Mouse (Mus musculus) neural tube, embryonic 14.5 days (tissue): ENCODE results near the gene Ccdc107. TPM values are rescaled to one million over a fixed set of nuclear protein-coding genes. Genes with fewer than 3 reads are reported as not detected.

ENCODE experiments used
- ATAC-seq: fragments of 200-750 bp; cut with Nextera tagmentation; 2 replicates; pipeline ENCODE4 v1.8.0; 2017; ENCODE audit warnings: low read depth, mild to moderate bottlenecking, moderate TSS enrichment, moderate library complexity
- H3K27ac ChIP-seq: fragments of 300-500 bp; sonication (generic); 2 replicates; pipeline ENCODE4 v1.5.1; 2014; ENCODE audit warnings: low read depth, mild to moderate bottlenecking, control low read depth, low read length, moderate library complexity, mixed read lengths
- H3K27me3 ChIP-seq: fragments of 300-500 bp; sonication (generic); 2 replicates; pipeline ENCODE4 v1.6.1; 2014; ENCODE audit warnings: low read length; ENCODE audit not compliant: control insufficient read depth, insufficient read depth
- H3K36me3 ChIP-seq: fragments of 300-500 bp; sonication (generic); 2 replicates; pipeline ENCODE4 v1.6.1; 2014; ENCODE audit warnings: low read length, mixed read lengths; ENCODE audit not compliant: control insufficient read depth, insufficient read depth
- H3K4me1 ChIP-seq: fragments of 300-500 bp; sonication (generic); 2 replicates; pipeline ENCODE4 v1.6.1; 2014; ENCODE audit warnings: low read length; ENCODE audit not compliant: control insufficient read depth, insufficient read depth
- H3K4me2 ChIP-seq: fragments of 300-500 bp; sonication (generic); 2 replicates; pipeline ENCODE4 v1.6.1; 2014; ENCODE audit warnings: mild to moderate bottlenecking, low read depth, low read length, control low read depth
- H3K4me3 ChIP-seq: fragments of 300-500 bp; sonication (generic); 2 replicates; pipeline ENCODE4 v1.5.1; 2014; ENCODE audit warnings: low read depth, low read length, control low read depth, mixed read lengths
- H3K9ac ChIP-seq: fragments of 300-500 bp; sonication (generic); replicated peaks from 2 replicates; pipeline ENCODE4 v1.6.1; 2014; ENCODE audit warnings: low read depth, mild to moderate bottlenecking, control low read depth, low read length, mixed read lengths
- H3K9me3 ChIP-seq: fragments of 300-500 bp; sonication (generic); 2 replicates; pipeline ENCODE4 v1.6.1; 2016; ENCODE audit warnings: low read length; ENCODE audit not compliant: control insufficient read depth
- WGBS: fragments of 180-500 bp; shearing (Covaris S2); extraction: QIAGEN DNeasy Blood & Tissue Kit; methylation state at CpG from one replicate; pipeline ENCODE4 v1.1.7; 2014; 5-methylcytosine and 5-hydroxymethylcytosine counted together
- polyA plus RNA-seq: library from polyadenylated mRNA; unstranded; fragments of >200 nt; fragmentation: Nextera tagmentation; extraction: Ambion mirVana; gene quantifications from 2 replicates; pipeline ENCODE4 v1.2.1, GENCODE M21; 2014

Gene Ccdc107
- 81.4 and 87.2 TPM in 2 replicates for polyA plus RNA-seq

DNA sequence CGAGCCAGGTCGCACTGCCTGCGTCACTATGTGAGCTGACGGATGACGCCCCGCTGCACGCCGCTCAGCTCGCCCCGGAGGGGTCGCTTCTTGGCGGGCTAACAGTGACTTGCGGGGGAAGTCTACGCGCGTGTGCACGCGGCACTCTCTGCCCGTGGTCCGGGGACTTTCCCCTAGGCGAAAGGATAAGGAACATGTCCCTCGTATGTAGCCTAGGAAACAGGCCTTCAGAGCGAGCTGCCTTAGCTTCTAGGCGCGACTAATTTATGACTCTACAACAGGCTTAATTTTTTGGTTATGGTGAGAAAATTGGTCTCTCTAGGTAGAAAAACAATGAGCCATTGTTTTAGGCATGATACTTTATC lies at the start of gene Ccdc107:
Gene Ccdc107 (plus strand): TSS at position 80 of the 365 bp plus-strand sequence.
- WGBS: under 1% methylated on average over 25 of the region's 25 CpGs
- ATAC-seq: peak; percentile 98
- no peaks in the 10 kb centered on the region for H3K27me3 ChIP-seq
- H3K36me3 ChIP-seq: no peaks in the 10 kb centered on the region
- H3K9me3 ChIP-seq: no peaks in the 10 kb centered on the region
- H3K27ac ChIP-seq: peak within 1 kb of the TSS; percentile 86
- H3K9ac ChIP-seq: peak within 1 kb of the TSS; percentile 86
- H3K4me2 ChIP-seq: peak within 1 kb of the TSS; percentile 51
- peak within 1 kb of the TSS; percentile 71 for H3K4me3 ChIP-seq
- H3K4me1 ChIP-seq: peaks cover 10% of the 10 kb centered on the region

DNA sequence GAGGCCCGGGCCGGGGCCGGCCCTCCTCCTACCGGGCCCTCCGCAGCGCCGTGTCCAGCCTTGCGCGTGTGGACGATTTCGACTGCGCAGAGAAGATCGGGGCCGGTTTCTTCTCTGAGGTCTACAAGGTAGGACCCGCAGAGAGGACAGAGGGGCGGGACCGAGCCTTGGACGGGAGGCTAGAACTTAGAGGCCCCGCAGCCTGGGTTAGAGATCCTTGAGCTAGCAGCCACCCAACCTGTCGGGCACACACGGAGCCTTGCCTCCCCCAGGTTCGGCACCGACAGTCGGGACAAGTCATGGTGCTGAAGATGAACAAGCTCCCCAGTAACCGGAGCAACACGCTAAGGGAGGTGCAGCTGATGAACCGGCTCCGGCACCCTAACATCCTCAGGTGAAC lies 49.2 kb upstream of the Ccdc107 start:
- ATAC-seq: peak; percentile 4
- H3K4me1 ChIP-seq: peaks cover 12% of the 10 kb centered on the region
- H3K36me3 ChIP-seq: peaks cover 32% of the 10 kb centered on the region
- WGBS: under 1% methylated on average over 28 of the region's 28 CpGs
- no peaks in the 10 kb centered on the region for H3K27me3 ChIP-seq
- peak overlapping the region; percentile 85 for H3K4me2 ChIP-seq
- H3K27ac ChIP-seq: peak overlapping the region; percentile 95
- peak overlapping the region; percentile 99 for H3K9ac ChIP-seq
- H3K9me3 ChIP-seq: no peaks in the 10 kb centered on the region
- peak overlapping the region; percentile 98 for H3K4me3 ChIP-seq

DNA sequence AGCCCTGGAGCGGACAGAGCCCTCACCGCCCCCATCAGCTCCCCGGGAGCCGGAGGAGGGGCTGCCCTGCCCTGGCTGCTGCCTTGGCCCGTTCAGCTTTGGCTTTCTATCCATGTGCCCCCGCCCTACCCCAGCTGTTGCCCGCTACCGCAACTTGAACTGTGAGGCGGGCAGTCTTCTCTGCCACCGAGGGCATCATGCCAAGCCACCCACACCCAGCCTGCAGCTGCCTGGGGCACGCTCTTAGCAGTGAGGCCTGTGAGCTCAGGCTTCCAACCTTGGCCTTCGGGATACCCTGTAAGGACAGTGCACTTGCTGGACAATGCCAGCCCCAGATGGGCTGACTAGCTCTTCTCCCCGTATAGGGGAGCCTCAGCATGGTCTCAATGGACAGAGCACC lies 45.4 kb upstream of the Ccdc107 start:
- no peaks in the 10 kb centered on the region for H3K9me3 ChIP-seq
- peaks cover 32% of the 10 kb centered on the region for H3K36me3 ChIP-seq
- no peak overlapping the region for H3K4me2 ChIP-seq
- H3K27ac ChIP-seq: no peak overlapping the region
- H3K9ac ChIP-seq: no peak overlapping the region
- no peak for ATAC-seq
- WGBS: 80% methylated on average over 13 of the region's 13 CpGs
- H3K27me3 ChIP-seq: no peaks in the 10 kb centered on the region
- H3K4me1 ChIP-seq: peaks cover 12% of the 10 kb centered on the region
- no peak overlapping the region for H3K4me3 ChIP-seq

DNA sequence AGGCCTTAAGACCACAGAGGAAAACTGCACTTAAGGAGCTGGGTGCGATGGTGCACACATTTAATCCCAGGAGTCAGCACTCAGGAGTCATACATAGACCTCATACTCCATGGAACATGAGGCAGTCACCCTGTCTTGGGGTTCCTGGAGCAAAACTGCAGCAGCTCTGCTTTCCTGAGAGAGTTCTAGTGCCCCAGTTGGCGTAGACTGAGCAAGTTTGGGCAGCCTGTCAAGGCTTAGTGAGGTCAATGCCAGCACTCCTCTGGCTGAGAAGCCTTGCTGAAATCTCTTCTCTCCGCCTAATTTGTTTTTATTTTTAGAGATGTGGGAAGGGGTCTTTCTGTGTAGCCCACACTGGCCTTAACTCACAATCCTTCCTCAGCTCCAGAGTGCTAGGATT lies 44.1 kb upstream of the Ccdc107 start:
- ATAC-seq: no peak
- WGBS: 87% methylated on average over 3 of the region's 3 CpGs
- H3K4me3 ChIP-seq: no peak overlapping the region
- H3K4me2 ChIP-seq: no peak overlapping the region
- no peaks in the 10 kb centered on the region for H3K27me3 ChIP-seq
- no peak overlapping the region for H3K27ac ChIP-seq
- no peak overlapping the region for H3K9ac ChIP-seq
- peaks cover 32% of the 10 kb centered on the region for H3K36me3 ChIP-seq
- H3K9me3 ChIP-seq: no peaks in the 10 kb centered on the region
- peaks cover 17% of the 10 kb centered on the region for H3K4me1 ChIP-seq

DNA sequence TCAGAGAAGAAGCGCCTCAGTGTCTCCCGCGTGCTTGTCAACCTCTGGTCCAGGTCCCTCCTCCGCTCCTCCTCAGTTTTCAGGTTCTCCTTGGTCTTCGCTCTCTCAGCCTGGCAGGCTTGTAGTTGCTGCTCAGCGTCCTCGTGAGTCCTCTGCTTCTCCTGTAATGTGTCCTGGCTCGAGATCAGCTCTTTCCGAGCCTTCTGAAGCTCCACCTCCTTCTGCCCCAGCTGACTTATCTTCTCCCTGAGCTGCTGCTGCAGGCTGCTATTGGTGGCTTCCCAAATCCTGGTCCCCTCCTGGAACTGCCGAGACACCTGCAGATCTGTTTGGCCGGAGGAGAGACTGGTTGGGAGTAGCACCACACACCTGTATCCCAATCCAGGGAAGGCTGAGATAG lies 40.4 kb upstream of the Ccdc107 start:
- Histone ChIP-seq H3K4me3 (no peak overlapping the region), H3K4me1 (peaks cover 9% of the 10 kb centered on the region; the same call in 1 of the 2 replicates), H3K9me3 (no peaks in the 10 kb centered on the region), H3K27me3 (no peaks in the 10 kb centered on the region), H3K36me3 (peaks cover 11% of the 10 kb centered on the region), H3K4me2 (no peak overlapping the region), H3K9ac (no peak overlapping the region), H3K27ac (no peak overlapping the region)
- ATAC-seq: no peak
- WGBS: 70% methylated on average over 11 of the region's 11 CpGs

DNA sequence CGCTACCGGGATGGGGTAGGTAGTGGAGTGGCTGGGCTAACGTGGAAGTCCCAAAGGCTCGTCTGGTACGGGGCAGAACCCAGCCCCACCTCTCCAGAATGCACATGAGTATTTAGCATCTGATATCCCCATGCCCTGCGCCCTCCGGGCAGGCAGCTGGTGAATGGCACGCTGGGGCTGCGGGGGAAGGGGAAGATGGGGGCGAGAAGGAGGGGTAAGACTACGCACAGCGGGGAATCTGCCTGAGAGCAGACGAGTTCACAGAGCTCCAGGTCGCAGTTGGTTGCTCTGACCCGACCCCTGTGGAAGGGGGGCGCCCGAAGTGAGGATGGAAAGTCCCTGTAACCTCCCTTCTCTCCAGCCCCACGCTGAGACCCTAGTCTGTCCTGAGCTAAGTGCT lies 39.3 kb upstream of the Ccdc107 start:
- Histone ChIP-seq H3K36me3 (0 out of 2 replicates have a peak, but pooled peaks cover under 1% of the 10 kb centered on the region), H3K9ac (0 out of 2 replicates have a peak overlapping the region, but pooled peaks have one; percentile 21), H3K27ac (no peak overlapping the region), H3K9me3 (no peaks in the 10 kb centered on the region), H3K4me2 (peak overlapping the region; percentile 33), H3K4me1 (peaks cover 9% of the 10 kb centered on the region; the same call in 1 of the 2 replicates), H3K27me3 (no peaks in the 10 kb centered on the region), H3K4me3 (no peak overlapping the region)
- no peak for ATAC-seq
- 0% methylated on average over 18 of the region's 18 CpGs for WGBS

DNA sequence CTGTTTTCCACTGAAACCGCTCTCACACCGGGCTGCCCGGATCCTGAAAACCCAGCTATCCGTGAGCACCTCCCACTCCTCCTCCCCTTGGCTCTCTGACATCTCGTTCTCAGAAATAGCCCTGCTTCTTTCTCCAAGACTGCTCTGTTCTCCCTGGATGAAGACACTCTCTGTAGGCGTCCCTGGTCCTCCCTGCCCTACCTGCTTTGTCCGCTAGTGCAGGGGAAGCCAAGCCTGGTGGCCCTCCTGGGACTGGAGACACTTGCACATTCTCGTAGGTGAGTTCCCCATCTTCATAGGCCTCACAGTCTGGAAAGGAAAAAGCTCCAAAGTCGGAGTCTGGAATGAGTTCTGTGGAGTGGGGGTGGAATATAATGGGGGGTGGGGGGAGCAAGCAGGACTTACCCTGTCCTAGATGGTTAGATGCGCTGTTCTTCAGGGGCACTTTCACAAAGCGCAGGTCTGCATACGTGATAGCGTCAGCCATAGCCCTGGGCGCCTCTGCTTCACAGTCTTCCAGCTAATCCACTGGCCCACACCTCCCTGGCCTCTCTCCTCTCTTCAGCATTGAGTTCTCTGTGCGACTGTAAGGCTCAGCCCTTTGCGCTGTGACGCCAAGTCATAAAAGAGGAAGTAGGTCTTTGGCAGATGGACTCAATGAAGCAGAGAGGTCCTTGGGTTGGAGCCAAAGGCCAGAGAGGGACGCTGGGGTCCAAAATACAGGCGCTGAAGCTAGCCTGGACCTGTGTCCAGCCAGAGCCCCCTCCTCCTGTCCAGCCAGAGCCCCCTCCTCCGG lies 38.5 kb upstream of the Ccdc107 start, which contains the start of gene Cd72:
Gene Cd72 (minus strand): TSS at position 588 of the 796 bp plus-strand sequence.
- H3K4me3 ChIP-seq: no peak within 1 kb of the TSS
- 29% methylated on average over 20 of the region's 20 CpGs for WGBS
- peaks cover 9% of the 10 kb centered on the region; the same call in 1 of the 2 replicates for H3K4me1 ChIP-seq
- H3K9ac ChIP-seq: 0 out of 2 replicates have a peak within 1 kb of the TSS, but pooled peaks have one; percentile 21
- H3K27me3 ChIP-seq: no peaks in the 10 kb centered on the region
- peak within 1 kb of the TSS; percentile 33 for H3K4me2 ChIP-seq
- no peak within 1 kb of the TSS for H3K27ac ChIP-seq
- ATAC-seq: no peak
- H3K36me3 ChIP-seq: no peaks in the 10 kb centered on the region
- H3K9me3 ChIP-seq: no peaks in the 10 kb centered on the region

DNA sequence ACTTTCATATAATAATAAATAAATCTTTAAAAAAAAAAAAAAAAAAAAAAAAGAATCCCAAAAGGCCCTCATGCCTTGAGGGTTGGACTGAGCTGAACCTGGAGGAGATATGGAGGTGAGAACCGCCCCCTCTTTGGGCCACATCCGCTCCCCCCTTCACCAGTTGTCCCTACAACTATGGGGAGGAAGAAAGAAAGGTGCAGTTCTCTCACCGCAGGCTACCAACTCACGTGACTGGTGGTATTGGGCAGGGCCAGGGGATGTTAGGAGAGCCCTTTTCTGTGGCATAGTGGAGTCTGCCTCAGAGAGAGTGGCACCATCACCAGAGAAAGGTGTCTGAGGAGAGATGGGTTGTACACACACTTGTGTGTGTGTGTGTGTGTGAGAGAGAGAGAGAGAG lies 36.2 kb upstream of the Ccdc107 start:
- 31% methylated on average over 4 of the region's 4 CpGs for WGBS
- no peak overlapping the region for H3K27ac ChIP-seq
- ATAC-seq: no peak

DNA sequence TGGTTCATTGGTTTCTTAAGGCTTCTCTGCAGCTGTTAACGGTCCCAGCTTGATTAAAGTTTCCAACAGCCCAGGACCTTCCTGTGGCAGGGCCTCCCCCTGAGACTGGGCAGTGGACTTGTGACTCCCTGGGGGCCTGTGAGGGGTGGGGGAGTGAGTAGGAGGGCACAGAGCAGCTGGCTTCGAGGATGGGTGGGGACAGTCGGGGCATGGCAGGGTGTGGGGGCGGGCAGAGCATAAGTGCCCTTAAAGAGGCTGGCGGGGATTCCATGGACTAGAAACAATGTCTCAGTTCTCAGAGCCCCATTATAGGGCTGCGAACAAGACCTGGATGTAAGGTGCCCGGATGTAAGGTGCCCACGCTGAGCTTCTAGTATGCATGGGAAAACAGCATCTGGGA lies 35.6 kb upstream of the Ccdc107 start:
- Histone ChIP-seq H3K4me1 (peaks cover 9% of the 10 kb centered on the region; the same call in 1 of the 2 replicates), H3K9ac (no peak overlapping the region), H3K4me2 (no peak overlapping the region), H3K9me3 (no peaks in the 10 kb centered on the region), H3K4me3 (no peak overlapping the region), H3K27me3 (no peaks in the 10 kb centered on the region), H3K27ac (no peak overlapping the region), H3K36me3 (no peaks in the 10 kb centered on the region)
- no peak for ATAC-seq
- 23% methylated on average over 8 of the region's 8 CpGs for WGBS

More for the DNA sequence above, 36.2 kb upstream of the Ccdc107 start:
- Histone ChIP-seq H3K9me3 (no peaks in the 10 kb centered on the region), H3K4me2 (no peak overlapping the region), H3K4me3 (no peak overlapping the region), H3K36me3 (no peaks in the 10 kb centered on the region), H3K9ac (no peak overlapping the region), H3K4me1 (peaks cover 9% of the 10 kb centered on the region; the same call in 1 of the 2 replicates), H3K27me3 (no peaks in the 10 kb centered on the region)
